Mouse (Mus musculus) monocyte, adult 5-6 weeks (primary cell): ENCODE measurements around the gene Ctdnep1. TPM values are rescaled to one million over a fixed set of nuclear protein-coding genes. Genes with fewer than 3 reads are reported as not detected.
"Not testable (repeated sequence)": the region's sequence is repeated elsewhere in the genome, so short reads cannot be mapped to it uniquely, and the experiment has no call there.

Experiments used
- ATAC-seq: fragments of 153-309, 156-312 bp; replicated peaks from 2 replicates; pipeline ENCODE4 v1.8.0; 2017; ENCODE audit warnings: mild to moderate bottlenecking; ENCODE audit not compliant: low TSS enrichment, insufficient number of reproducible peaks, severe bottlenecking, poor library complexity, low FRiP score
- total RNA-seq: library from RNA; stranded (forward); fragments of 200-1000, 200-491, 200-594 nt; gene quantifications from 3 replicates; pipeline ENCODE4 v1.2.3, GENCODE M21; 2017

Gene Ctdnep1
- total RNA-seq, 1 experiment from 2014 or later: 19.4 TPM

DNA sequence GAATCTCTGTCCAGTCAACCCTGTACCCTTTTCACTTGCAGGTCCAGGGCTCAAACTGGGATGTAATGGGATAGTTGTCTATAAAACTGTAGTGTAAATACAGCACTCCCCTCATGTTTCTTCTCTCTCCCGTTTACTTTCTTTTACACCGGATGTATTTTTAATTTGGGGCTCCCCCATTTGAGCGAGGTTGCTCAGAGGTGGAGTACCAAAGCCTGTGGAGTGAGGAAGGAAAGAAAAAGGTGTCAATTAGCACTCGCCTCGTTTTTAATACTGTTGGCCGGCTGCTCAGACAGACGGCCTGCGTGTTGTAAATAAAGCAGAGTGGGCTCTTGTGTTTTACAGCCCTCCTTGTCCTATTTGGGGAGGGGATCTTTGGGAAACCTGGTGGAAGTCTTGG lies 18.7 kb downstream of the Ctdnep1 start:
- ATAC-seq: no peak

DNA sequence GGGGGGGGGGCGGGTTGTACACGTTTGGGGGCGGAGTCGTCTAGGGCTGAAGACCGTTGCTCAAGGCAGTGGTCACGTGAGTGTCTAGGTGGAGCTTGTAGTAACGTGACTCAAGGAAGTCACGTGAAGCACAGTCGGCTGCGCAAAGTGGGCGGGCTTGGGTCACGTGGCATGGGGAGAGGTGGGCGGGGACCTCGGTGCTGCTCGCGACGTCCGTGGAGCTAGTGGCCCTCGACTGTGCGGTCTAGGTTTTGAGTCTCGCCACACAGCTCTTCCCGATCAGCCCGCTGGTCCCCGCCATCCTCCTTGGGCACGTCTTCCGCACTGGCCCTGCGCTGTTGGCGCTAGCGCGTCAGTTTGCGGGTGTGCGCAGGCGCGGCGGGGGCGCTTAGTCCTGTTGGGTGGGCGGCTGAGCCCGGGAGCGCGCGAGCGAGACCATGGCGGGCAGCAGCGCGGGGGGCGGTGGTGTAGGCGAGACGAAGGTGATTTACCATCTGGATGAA lies 19.5 kb downstream of the Ctdnep1 start, which contains the start of gene Dvl2:
Gene Dvl2 (plus strand): TSS at position 200 of the 503 bp plus-strand sequence.
- peak; percentile 42 for ATAC-seq

DNA sequence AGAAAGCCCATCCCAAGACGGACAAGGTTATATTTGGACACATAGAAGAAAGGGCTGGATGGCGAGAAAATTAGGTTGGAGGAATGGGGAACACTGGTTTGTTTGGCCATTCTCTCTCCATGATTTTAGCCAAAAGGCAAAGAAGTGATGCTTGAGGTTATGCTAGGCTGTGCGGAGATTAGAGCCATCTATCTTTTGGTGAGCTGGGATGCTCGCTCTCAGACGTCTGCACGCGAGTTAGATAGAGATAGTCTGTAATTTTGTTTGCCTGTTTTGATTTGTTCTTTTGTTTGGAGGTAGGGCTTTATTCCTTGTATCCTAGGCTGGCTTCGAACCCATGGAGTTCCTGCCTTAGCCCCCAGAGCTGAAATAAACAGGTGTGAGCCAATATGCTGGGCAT lies 20.2 kb downstream of the Ctdnep1 start:
- no peak for ATAC-seq

DNA sequence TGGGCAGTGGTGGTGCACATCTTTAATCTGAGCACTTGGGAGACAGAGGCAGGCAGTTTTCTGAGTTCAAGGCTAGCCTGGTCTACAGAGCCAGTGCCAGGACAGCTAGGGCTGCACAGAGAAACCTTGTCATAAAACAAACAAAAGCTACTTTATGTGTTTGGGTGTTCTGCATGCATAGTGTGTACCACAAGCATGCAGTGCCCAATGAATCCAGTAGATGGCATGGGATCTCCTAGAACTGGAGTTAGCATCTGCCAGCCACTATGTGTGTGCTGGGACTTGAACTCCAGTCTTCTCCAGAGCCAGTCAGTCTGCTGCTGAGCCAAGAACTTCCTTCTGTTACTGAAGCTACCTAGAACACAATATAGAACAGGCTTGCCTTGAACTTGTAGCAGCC lies 20.9 kb downstream of the Ctdnep1 start:
- ATAC-seq: no peak

DNA sequence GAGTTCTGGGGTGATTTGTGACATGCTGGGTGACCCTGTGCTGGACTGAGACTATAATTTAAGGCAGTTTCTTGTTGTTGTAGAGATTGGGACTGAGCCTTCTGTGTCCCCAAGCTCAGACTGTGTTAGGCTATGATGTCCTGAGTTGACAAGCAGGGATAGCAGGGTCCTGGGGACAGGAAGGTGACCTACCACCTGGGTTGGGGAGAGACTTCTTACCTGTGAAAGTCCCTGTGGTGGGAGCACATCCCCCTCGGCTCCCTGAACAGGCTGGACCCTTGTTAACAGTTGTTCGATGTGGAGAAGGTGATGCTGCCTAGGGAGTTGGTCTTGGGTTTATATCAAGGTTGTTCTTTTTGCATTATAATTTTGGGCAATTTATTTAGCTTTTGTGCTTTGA lies 21.5 kb downstream of the Ctdnep1 start:
- ATAC-seq: no peak

DNA sequence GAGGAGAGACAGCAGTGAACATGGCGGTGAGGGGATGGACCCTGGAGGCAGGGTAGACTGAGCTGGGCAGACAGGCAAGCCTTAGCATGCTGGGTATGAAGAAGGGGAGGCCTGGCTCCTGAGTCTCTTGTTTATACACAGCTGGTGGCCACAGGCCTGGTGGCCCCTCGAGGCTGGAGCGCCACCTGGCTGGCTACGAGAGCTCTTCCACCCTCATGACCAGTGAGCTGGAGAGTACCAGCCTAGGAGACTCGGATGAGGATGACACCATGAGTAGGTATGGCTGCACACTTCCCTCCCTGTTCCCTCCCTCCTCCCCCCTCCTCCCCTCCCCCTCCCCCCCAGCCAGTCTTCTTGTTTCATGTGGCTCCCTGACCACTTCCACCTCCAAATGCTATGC lies 24.6 kb downstream of the Ctdnep1 start:
- ATAC-seq: no peak

DNA sequence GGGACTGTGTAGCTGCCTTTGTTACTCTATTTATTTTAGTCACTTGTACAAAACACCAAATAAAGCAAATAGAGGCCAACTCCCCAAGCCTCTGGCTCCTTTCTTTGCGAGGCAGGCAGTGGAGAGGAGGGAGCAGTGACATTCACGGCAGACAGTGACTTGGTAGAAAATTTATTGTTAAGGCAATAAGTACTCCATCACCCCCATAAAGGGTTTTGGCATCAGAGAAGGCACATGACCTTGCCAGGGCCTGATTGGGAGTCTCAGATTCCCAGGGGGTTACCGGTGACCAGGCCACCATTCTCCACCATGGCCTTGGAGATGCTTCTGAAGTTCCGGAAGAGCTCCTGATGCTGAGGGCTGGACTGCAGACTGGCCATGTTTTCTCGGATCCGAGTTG lies 29.1 kb downstream of the Ctdnep1 start:
- ATAC-seq: no peak

DNA sequence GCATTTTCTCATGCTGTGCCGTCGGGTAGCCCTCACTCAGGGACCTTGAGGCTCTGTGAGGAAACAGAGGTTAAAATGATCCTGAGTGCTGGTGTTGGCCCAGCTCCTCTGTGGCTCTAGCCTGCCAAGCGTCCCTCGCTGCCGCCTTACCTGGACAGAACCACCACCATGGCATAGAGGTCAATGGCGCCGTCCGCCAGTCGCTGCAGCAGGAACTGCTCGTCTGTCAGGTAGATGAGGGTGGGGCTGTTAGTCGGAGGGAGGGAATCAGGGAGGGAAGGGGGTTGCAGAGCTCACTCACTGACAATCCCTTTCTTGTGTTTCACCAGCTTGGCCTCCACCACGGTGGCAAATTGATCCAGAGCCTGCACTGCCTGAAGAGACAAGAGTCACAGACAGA lies 29.6 kb downstream of the Ctdnep1 start:
- no peak for ATAC-seq

DNA sequence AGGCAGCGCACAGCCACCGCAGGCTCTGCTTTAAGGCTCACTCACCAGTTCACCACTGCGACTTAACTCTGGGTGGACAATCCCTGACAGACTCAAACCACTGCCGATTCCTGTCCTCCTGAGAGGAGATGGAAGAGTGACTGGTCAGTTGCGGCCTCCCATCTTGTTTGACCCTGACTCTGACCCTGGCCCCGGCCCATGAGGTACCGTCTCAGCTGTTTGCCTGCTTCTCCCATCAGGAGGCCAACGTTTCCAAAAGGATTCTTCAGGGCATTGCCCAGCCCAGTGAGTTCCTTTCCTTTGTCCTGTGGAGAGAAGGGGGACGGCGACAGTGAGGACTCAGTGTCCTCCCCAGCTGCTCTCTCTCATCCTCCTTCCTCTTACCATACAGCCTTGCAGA lies 30.0 kb downstream of the Ctdnep1 start:
- no peak for ATAC-seq

DNA sequence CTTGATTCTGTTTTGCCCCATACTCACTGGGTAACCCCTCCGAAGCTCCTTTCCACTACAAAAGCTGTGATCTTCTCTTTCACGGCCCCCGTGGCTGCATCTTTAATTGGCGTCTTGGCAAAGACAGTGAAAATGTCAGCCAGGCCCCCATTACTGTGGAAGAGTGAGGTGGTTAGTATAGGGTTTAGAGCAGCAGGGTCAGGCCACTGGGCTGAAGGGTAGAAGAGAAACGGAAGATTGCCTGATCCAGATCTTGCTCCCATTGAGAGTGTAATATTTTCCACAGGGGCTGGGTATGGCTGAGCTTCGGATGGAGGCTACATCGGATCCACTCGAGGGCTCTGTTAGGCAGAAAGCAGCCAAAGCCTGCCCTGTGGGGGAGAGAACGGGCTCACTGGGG lies 32.0 kb downstream of the Ctdnep1 start:
- no peak for ATAC-seq

DNA sequence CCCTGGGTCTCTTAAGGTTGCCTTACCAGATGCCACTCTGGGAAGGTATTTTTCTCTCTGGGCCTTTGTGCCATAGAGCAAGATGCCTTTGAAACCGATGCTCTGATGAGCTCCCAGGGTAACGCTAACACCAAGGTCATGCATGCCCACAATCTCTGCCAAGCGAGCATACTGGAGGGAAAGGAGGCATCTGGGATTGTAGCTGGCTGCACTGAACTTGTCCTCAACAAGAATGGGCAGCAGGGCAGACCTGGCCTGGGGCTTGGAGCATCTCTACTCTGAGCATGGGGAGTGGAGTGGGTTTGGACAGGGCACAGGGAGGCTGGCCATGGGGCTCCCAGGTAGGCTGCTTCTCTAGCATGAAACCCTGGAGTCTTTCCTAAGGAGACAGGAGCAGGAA lies 32.5 kb downstream of the Ctdnep1 start:
- ATAC-seq: no peak

DNA sequence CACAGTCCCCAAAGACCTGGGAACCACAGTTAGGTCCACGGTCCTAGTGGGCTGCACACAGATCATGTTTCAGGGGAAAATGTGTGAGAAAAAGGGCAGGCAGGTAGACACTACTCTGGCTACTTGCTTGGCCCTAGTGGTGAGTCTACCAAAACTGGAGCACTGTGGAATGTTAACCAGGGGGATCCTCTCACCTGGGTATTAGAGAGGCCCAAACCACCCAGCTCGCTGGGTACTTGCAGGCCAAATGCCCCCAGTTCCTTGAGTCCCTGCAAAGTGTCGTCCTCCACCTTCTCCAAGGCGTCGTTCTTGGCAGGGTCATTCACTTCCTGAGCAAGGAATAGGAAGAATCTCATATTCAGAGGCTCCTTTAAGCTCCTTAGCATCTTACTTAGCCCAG lies 33.1 kb downstream of the Ctdnep1 start:
- no peak for ATAC-seq

DNA sequence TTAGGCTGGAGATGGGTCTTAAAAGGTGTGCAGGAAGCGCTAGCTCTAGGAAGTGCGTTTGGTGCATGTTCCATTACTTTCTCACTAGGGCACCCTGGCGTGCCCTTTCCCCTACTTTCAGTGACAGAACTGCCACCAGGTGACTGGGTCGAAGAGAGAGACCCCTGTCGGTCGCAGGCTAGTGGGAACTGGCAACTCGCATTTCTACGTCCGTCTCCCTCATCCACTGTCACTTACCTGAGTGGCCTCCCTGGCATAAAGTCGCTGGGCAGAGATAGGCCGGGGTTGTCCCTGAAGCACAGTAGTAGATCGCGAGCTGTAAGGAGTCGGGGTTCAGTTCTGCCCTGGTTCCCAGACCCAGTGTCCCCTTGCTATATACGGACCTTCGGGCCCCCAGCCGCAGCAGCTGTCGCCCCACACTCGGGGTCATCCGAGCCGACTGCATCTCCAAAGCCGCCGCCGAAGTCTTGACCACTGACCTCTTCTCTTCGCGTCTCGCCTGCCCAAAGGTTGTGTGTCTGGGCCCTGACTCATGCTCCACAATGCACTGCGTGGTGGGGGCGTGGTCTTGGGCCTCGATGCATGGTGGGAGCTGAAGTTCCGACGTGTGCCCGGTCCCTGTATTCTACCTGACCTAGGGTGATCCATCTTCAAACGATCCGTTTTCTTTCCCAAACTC lies 34.1 kb downstream of the Ctdnep1 start, which contains the start of gene Acadvl:
Gene Acadvl (minus strand): TSS at position 532 of the 679 bp plus-strand sequence.
- peak; percentile 86 for ATAC-seq

DNA sequence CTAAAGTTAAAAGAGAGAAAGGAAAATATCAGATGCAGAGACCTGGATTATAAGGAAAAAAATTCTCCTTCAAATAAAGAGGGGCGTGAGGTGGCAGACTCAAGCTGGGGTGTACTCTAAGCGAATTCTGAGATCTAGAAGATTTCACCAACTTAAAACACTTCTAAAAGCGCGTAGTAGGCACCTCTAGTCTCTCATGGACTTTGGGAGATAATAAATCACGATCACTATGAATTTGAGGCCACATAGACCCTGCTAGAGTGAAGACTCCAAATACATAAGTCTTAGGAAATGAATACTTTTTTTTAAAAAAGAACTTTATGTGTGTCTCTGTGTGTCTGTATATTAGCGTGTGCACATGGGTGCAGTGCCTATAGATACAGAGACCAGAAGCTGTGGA lies 34.7 kb downstream of the Ctdnep1 start:
- no peak for ATAC-seq

DNA sequence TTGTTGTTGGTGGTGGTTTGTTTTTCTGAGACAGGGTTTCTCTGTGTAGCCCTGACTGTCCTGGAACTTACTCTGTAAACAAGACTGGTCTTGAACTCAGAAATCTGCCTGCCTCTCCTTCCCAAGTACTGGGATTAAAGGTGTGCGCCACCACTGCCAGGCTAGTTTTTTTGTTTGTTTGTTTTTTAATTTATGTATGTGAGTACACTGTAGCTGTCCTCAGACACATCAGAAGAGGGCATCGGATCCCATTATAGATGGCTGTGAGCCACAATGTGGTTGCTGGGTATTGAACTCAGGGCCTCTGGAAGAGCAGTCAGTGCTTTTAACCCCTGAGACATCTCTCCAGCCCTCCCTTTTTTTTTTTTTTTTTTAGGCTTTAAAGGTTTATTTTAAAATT lies 35.2 kb downstream of the Ctdnep1 start:
- not testable (repeated sequence) for ATAC-seq

DNA sequence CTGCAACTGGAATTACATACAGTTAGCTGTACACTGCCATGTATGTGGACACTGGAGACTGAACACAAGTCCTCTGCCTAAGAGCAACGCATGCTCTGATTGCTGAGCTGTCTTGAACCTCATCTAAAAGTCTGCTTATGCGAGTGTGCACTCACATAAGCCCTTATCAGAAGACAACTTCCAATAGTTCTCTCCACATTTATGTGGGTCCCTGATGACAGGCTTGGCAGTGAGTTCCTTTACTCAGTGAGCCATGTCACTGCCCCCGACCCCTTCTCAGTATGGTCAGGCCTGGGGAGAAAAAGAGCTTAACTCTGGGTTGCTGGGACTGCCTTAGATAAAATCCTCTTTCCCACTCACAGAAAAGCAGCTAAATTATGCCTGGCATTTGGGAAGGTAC lies 35.7 kb downstream of the Ctdnep1 start, which contains the start of gene Dlg4:
Gene Dlg4 (plus strand): TSS at position 274 of the 400 bp plus-strand sequence.
- no peak for ATAC-seq

DNA sequence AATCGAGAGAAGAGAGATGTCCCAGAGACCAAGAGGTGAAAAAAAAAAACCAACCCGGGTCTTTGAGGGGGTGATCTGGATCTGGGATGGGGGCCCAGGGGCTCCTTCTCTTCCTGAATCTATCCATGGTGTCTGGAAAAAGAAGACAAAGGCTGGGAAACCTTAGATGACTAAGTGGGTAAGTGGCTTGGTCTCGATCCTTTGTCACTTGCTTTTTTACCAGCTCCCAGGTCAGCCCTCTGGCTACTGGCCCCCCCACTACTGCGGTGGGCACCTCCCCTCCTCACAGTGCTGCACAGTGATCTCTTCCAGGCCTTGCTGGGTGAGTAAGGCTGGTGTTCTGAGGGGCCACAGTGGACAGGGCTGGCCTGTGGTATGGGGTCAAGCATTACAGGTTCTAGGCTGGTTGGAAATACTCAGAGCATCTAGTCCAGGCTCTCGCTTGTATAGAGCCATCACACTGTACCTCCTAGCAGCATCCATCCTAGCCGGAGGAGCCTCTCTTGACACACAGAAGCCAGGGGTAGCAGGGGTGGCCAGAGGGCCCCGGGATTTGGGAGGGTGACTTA lies 36.3 kb downstream of the Ctdnep1 start:
- no peak for ATAC-seq

DNA sequence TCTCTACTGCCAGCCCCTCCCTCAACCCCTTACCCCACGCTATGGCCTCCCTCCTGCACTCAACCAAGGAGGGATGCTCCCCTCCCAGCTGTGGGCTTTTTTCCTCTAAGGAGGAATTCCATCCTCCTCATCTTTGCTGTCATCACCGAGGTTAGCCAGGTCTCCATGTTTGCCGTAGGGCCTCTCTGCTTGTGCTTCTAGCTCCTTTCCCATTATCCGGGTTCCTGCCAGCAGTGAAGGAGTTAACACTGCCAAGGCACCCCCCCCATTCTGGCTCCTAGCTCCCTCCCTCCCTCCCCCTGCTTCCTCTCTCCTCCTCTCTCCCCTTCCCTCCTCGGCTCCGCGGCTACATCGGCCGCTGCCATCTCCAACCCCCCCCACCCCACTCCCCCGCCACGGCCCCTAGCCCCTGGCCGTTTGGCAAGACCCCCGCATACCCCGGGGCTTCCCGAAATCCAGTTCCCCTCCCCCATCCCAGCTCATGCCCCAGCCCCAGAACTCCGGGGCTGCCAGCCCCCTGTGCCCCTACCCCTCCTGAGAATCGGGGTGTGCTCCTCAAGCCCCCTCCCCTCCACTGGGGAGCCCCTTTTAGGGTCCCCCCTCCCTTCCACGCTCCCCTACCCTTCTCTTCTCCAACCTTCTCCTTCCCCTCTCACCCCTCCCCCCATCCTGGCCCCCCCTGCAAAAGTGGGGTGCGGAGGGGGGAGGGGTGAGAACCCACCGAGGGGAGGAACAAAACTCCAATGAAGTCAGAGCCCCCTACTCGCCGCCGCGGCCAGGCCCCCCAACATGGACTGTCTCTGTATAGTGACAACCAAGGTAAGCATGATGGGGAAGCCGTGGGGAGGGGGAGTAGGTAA lies 37.4 kb downstream of the Ctdnep1 start:
- ATAC-seq: no peak

DNA sequence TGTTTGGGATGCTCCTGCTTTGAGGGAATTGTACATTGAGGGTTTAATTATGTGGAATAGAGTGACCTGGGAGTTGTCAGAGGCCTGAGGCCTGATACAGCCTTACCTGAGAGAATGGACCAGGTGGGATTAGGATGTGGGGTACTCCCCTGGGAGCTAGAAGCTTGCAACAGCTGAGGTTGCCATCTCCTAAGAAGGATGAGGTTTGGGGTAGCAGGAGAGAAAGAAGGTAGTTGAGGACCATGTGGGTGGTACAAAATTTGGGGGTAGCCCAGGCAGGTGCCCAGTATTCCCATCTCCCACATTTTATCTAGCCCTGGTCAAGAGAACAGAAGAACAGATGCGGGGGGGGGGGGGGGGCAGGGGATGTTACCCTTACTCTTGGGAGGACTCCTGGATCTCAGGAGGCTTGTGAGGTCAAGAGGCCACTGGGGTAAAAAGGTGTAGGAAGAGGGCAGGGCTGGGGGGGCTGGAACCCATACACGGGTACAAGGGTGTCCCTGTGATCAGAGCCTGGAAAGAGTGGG lies 38.6 kb downstream of the Ctdnep1 start:
- ATAC-seq: no peak
